Mouse (Mus musculus): ENCODE measurements at regions not wholly inside any gene's neighbourhood (a gene's known extent, or its start where the extent isn't known, plus 50 kb on each side); places are given as distances from the start of the nearest gene placed in this dataset.

DNA sequence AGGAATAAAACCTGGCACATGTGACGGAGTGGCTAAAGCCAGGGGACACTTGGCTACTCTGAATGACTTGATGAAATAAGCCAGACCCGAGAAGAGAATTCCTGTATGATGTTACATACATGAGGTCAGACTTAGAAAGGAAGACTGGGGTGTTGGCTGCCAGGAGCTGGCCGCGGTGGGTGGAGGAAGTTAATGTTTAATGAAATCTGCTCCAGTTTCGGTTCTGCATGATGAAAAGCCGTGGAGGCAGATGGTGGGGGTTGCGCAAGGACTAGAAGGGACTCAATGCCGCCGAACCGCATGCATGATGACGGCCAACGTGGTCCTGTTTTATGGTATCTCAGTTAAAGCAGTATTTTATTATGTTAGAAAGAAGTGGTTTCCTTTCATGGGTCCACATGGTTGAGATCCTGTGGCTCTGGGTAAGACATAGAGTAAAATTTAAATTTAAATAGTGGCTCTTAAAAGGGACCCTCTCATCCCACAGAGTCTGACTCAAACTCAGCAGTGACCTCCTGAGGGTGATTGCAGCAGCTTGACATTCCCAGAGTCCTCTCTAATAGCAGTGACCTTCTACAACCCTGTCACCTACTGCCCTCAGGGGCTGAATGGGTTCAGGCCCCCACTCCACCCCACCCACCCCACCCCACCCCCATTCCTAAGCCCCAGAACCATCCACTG, 91.6 kb upstream of the Gpr12 start:
- TF ChIP-seq CTCF (IDR thresholded peaks at IDR 0.05; ENCODE audit: low read depth) (no peak), EP300 (IDR thresholded peaks at IDR 0.05; ENCODE audit: low read depth) (no peak)
